Mouse (Mus musculus): ENCODE measurements around the gene Atoh1. TPM values are rescaled to one million over a fixed set of nuclear protein-coding genes. Genes with fewer than 3 reads are reported as not detected.

Gene Atoh1
- total and polyA plus RNA-seq, 3 experiments: not detected

GRCm38 (mm10) chr6:64742915-64743489, 14.1 kb downstream of the Atoh1 start:
- in situ Hi-C loops (cut with MboI; ENCODE audit: low pct_ligation_motif_present, low pct_unique_long_range_greater_than_20kb, low sequenced_read_pairs) (no loop called here), dilution Hi-C loops (cut with MboI; ENCODE audit: extremely low pct_ligation_motif_present, extremely low pct_unique_long_range_greater_than_20kb, low sequenced_read_pairs) (no loop called here)
- H3K9me3 ChIP-seq (replicated peaks; ENCODE audit: low read length): peaks cover 36% of the 10 kb centered on the region
- no peaks in the 10 kb centered on the region for H3K36me3 ChIP-seq (replicated peaks in 1 of 2; ENCODE audit: control insufficient read depth in 1 of 2, insufficient read depth in 1 of 2, low read length in 1 of 2)
- H3K27me3 ChIP-seq (replicated peaks): no peaks in the 10 kb centered on the region
- H3K27ac ChIP-seq (ENCODE audit: insufficient read depth, low read depth): no peak overlapping the region
- no peak for TF ChIP-seq NELFE (IDR thresholded peaks at IDR 0.05; ENCODE audit: low read depth, low read length)
- TF ChIP-seq POLR2A (IDR thresholded peaks at IDR 0.05; ENCODE audit: low read depth, low read length): no peak
- no peak for TF ChIP-seq ZC3H11A (IDR thresholded peaks at IDR 0.05; ENCODE audit: low read depth, low read length)
- TF ChIP-seq USF1 (IDR thresholded peaks at IDR 0.05; ENCODE audit: low read depth, low read length): no peak
- no peak for TF ChIP-seq RCOR1 (conservative IDR thresholded peaks at IDR 0.05; ENCODE audit: low read depth, low read length)
- TF ChIP-seq SIN3A (IDR thresholded peaks at IDR 0.05; ENCODE audit: low read length): no peak
- TF ChIP-seq IRF4 (IDR thresholded peaks at IDR 0.05; ENCODE audit: low read depth, low read length): no peak
- no peak for TF ChIP-seq TBP (conservative IDR thresholded peaks at IDR 0.05; ENCODE audit: low read depth, low read length)
- no peak for TF ChIP-seq MAZ (IDR thresholded peaks at IDR 0.05; ENCODE audit: low read depth, low read length)
- TF ChIP-seq PAX5 (IDR thresholded peaks at IDR 0.05; ENCODE audit: low read length): no peak
- no peak for TF ChIP-seq ZNF384 (IDR thresholded peaks at IDR 0.05; ENCODE audit: low read depth, low read length)
- TF ChIP-seq E2F4 (IDR thresholded peaks at IDR 0.05; ENCODE audit: insufficient replicate concordance, low read depth, low read length): no peak
- TF ChIP-seq ETS1 (conservative IDR thresholded peaks at IDR 0.05; ENCODE audit: low read depth, low read length): no peak
- TF ChIP-seq MYC (IDR thresholded peaks at IDR 0.05; ENCODE audit: low read depth, low read length): no peak
- TF ChIP-seq HCFC1 (IDR thresholded peaks at IDR 0.05; ENCODE audit: low read depth, low read length): no peak
- no peak for TF ChIP-seq MAX (IDR thresholded peaks at IDR 0.05; ENCODE audit: low read length)
- H3K4me2 ChIP-seq (ENCODE audit: insufficient read depth, low read depth, poor library complexity, severe bottlenecking): no peak overlapping the region
- no peaks in the 10 kb centered on the region for H3K79me2 ChIP-seq (replicated peaks; ENCODE audit: control insufficient read depth, extremely low read depth, insufficient read depth, poor library complexity, severe bottlenecking)
- H3K9ac ChIP-seq (ENCODE audit: insufficient read depth, low read depth): no peak overlapping the region
- no peak overlapping the region for H3K4me3 ChIP-seq (replicated peaks in 1 of 3; ENCODE audit: low read depth in 2 of 3, low read length in 2 of 3, poor library complexity in 1 of 3)
- no peak for DNase-seq (ENCODE audit: extremely low read depth)
- H3K4me1 ChIP-seq (ENCODE audit: control insufficient read depth in 1 of 2, insufficient read depth in 2 of 2): no peaks in the 10 kb centered on the region

- Histone ChIP-seq H3K4me2 (ENCODE audit: insufficient read depth, low read depth, poor library complexity, severe bottlenecking) (no peak overlapping the region), H3K4me1 (ENCODE audit: control insufficient read depth in 1 of 2, insufficient read depth in 2 of 2) (no peaks in the 10 kb centered on the region), H3K4me3 (replicated peaks in 1 of 3; ENCODE audit: low read depth in 2 of 3, low read length in 2 of 3, poor library complexity in 1 of 3) (no peak overlapping the region), H3K79me2 (replicated peaks; ENCODE audit: control insufficient read depth, extremely low read depth, insufficient read depth, poor library complexity, severe bottlenecking) (no peaks in the 10 kb centered on the region), H3K9me3 (replicated peaks; ENCODE audit: low read length) (peaks cover 14% of the 10 kb centered on the region), H3K27ac (ENCODE audit: insufficient read depth, low read depth) (no peak overlapping the region), H3K27me3 (replicated peaks) (no peaks in the 10 kb centered on the region), H3K9ac (ENCODE audit: insufficient read depth, low read depth) (no peak overlapping the region), H3K36me3 (replicated peaks in 1 of 2; ENCODE audit: control insufficient read depth in 1 of 2, insufficient read depth in 1 of 2, low read length in 1 of 2) (no peaks in the 10 kb centered on the region)
- DNase-seq (ENCODE audit: extremely low read depth): no peak
- in situ Hi-C loops (cut with MboI; ENCODE audit: low pct_ligation_motif_present, low pct_unique_long_range_greater_than_20kb, low sequenced_read_pairs) (no loop called here), dilution Hi-C loops (cut with MboI; ENCODE audit: extremely low pct_ligation_motif_present, extremely low pct_unique_long_range_greater_than_20kb, low sequenced_read_pairs) (no loop called here)
- TF ChIP-seq USF2 (conservative IDR thresholded peaks at IDR 0.05; ENCODE audit: low read depth, low read length): no peak
- TF ChIP-seq UBTF (IDR thresholded peaks at IDR 0.05; ENCODE audit: low read depth, low read length): no peak
- TF ChIP-seq ZMIZ1 (IDR thresholded peaks at IDR 0.05; ENCODE audit: low read depth, low read length): no peak
- TF ChIP-seq MXI1 (IDR thresholded peaks at IDR 0.05; ENCODE audit: low read depth, low read length): no peak
- TF ChIP-seq KAT2A (IDR thresholded peaks at IDR 0.05; ENCODE audit: insufficient replicate concordance, low read length): no peak
- TF ChIP-seq NRF1 (IDR thresholded peaks at IDR 0.05; ENCODE audit: low read depth, low read length): no peak
- TF ChIP-seq RAD21 (IDR thresholded peaks at IDR 0.05; ENCODE audit: low read depth, low read length): no peak
- no peak for TF ChIP-seq ZNF384 (IDR thresholded peaks at IDR 0.05; ENCODE audit: low read depth, low read length)
- TF ChIP-seq PAX5 (IDR thresholded peaks at IDR 0.05; ENCODE audit: low read length): no peak
- TF ChIP-seq POLR2AphosphoS2 (IDR thresholded peaks at IDR 0.05; ENCODE audit: low read depth, low read length): no peak
- TF ChIP-seq MAFK (IDR thresholded peaks at IDR 0.05; ENCODE audit: insufficient replicate concordance, low read length): no peak
- TF ChIP-seq MAX (IDR thresholded peaks at IDR 0.05; ENCODE audit: low read length): no peak
These were observed 25.6 kb downstream of the Atoh1 start for GRCm38 (mm10) chr6:64754515-64754914.

All from CH12.LX (cell line).